Mouse (Mus musculus) MEL (cell line): ENCODE results near the gene Btbd16. TPM values are rescaled to one million over a fixed set of nuclear protein-coding genes. Genes with fewer than 3 reads are reported as not detected.

ENCODE experiments used
- DNase-seq: peaks from one replicate; pipeline ENCODE4 v3.0.0; 2011; ENCODE audit warnings: low read depth, low spot score
- H3K27ac ChIP-seq: 2 replicates; pipeline ENCODE4 v1.5.1; 2012; ENCODE audit warnings: low read depth, mild to moderate bottlenecking, control low read depth, low read length, moderate library complexity; ENCODE audit not compliant: control insufficient read depth
- H3K27me3 ChIP-seq, 2 experiments: fragments of 150-350 bp in 1 of 2; sonication (generic) in 1 of 2; 2 replicates each; pipeline ENCODE4 v1.6.1; 2012; ENCODE audit warnings: low read length in 2 of 2, mild to moderate bottlenecking in 2 of 2, improper control_type of control experiment in 1 of 2, moderate library complexity in 1 of 2; ENCODE audit not compliant: insufficient read depth in 2 of 2, control insufficient read depth in 1 of 2
- H3K36me3 ChIP-seq, 2 experiments: 2 replicates each; pipeline ENCODE4 v1.6.1; 2012 to 2014; ENCODE audit warnings: low read length in 2 of 2, improper control_type of control experiment in 1 of 2, inconsistent platforms in 1 of 2, mild to moderate bottlenecking in 1 of 2; ENCODE audit not compliant: insufficient read depth in 2 of 2, control insufficient read depth in 1 of 2
- H3K4me1 ChIP-seq, 2 experiments: fragments of 150-350 bp in 1 of 2; sonication (generic) in 1 of 2; 2 replicates each; pipeline ENCODE4 v1.6.1; 2012; ENCODE audit warnings: low read length in 2 of 2, improper control_type of control experiment in 1 of 2, mild to moderate bottlenecking in 1 of 2; ENCODE audit not compliant: insufficient read depth in 2 of 2, control insufficient read depth in 1 of 2
- H3K4me3 ChIP-seq, 2 experiments: fragments of 150-350 bp in 1 of 2; sonication (generic) in 1 of 2; 2 replicates each; pipeline ENCODE4 v1.5.1; 2012; ENCODE audit warnings: low read depth in 2 of 2, low read length in 2 of 2, mild to moderate bottlenecking in 2 of 2, moderate library complexity in 2 of 2, control low read depth in 1 of 2, improper control_type of control experiment in 1 of 2; ENCODE audit not compliant: control insufficient read depth in 1 of 2, insufficient read depth in 1 of 2
- H3K79me2 ChIP-seq: 2 replicates; pipeline ENCODE4 v1.6.1; 2012; ENCODE audit warnings: mild to moderate bottlenecking, low read length, moderate library complexity; ENCODE audit not compliant: control insufficient read depth, poor library complexity, insufficient read depth
- H3K9ac ChIP-seq: 2 replicates; pipeline ENCODE4 v1.6.1; 2012; ENCODE audit warnings: low read depth, mild to moderate bottlenecking, control low read depth, low read length, moderate library complexity; ENCODE audit not compliant: control insufficient read depth, poor library complexity, severe bottlenecking
- H3K9me3 ChIP-seq: fragments of 150-350 bp; sonication (generic); replicated peaks from 2 replicates; pipeline ENCODE4 v1.6.1; 2012; ENCODE audit warnings: mild to moderate bottlenecking, low read length, improper control_type of control experiment, moderate library complexity; ENCODE audit not compliant: insufficient read depth
- BHLHE40 ChIP-seq: IDR thresholded peaks from 2 replicates; pipeline ENCODE4 v1.6.1; 2012; ENCODE audit warnings: low read depth, mild to moderate bottlenecking, inconsistent platforms, low read length, improper control_type of control experiment, borderline replicate concordance
- CHD1 ChIP-seq: IDR thresholded peaks from 2 replicates; pipeline ENCODE4 v1.6.1; 2012; ENCODE audit warnings: low read depth, mild to moderate bottlenecking, inconsistent platforms, low read length, improper control_type of control experiment
- CHD2 ChIP-seq: IDR thresholded peaks from 2 replicates; pipeline ENCODE4 v1.6.1; 2011; ENCODE audit warnings: low read length, improper control_type of control experiment
- CTCF ChIP-seq, 3 experiments: IDR thresholded peaks in 2 of 3; conservative IDR thresholded peaks in 1 of 3; 2 replicates each; pipeline ENCODE4 v1.5.1; 2011 to 2012; ENCODE audit warnings: low read length in 3 of 3, low read depth in 2 of 3, mild to moderate bottlenecking in 2 of 3, improper control_type of control experiment in 1 of 3, inconsistent platforms in 1 of 3, mixed read lengths in 1 of 3, moderate library complexity in 1 of 3; ENCODE audit not compliant: control insufficient read depth in 1 of 3, insufficient read depth in 1 of 3, poor library complexity in 1 of 3, severe bottlenecking in 1 of 3
- ELF1 ChIP-seq: IDR thresholded peaks from 2 replicates; pipeline ENCODE4 v1.6.1; 2014; ENCODE audit warnings: low read depth, mild to moderate bottlenecking, inconsistent platforms, low read length, improper control_type of control experiment, moderate library complexity
- GABPA ChIP-seq: IDR thresholded peaks from 2 replicates; pipeline ENCODE4 v1.6.1; 2012; ENCODE audit warnings: low read depth, mild to moderate bottlenecking, inconsistent platforms, low read length, improper control_type of control experiment, moderate library complexity
- HCFC1 ChIP-seq: IDR thresholded peaks from 2 replicates; pipeline ENCODE4 v1.6.1; 2012; ENCODE audit warnings: low read depth, mild to moderate bottlenecking, inconsistent platforms, low read length, improper control_type of control experiment, moderate library complexity
- JUND ChIP-seq: IDR thresholded peaks from 2 replicates; pipeline ENCODE4 v1.6.1; 2011; ENCODE audit warnings: low read depth, mild to moderate bottlenecking, improper control_type of control experiment, low read length
- KAT2A ChIP-seq: conservative IDR thresholded peaks from 2 replicates; pipeline ENCODE4 v1.6.1; 2012; ENCODE audit warnings: low read depth, low read length, improper control_type of control experiment, inconsistent platforms
- MAFK ChIP-seq: IDR thresholded peaks from 2 replicates; pipeline ENCODE4 v1.6.1; 2011; ENCODE audit warnings: low read depth, mild to moderate bottlenecking, low read length, improper control_type of control experiment, borderline replicate concordance
- MAX ChIP-seq: IDR thresholded peaks from 2 replicates; pipeline ENCODE4 v1.6.1; 2011; ENCODE audit warnings: low read length, improper control_type of control experiment
- MAZ ChIP-seq: IDR thresholded peaks from 2 replicates; pipeline ENCODE4 v1.6.1; 2012; ENCODE audit warnings: low read depth, mild to moderate bottlenecking, inconsistent platforms, low read length, improper control_type of control experiment
- MEF2A ChIP-seq: IDR thresholded peaks from 2 replicates; pipeline ENCODE4 v1.6.1; 2014; ENCODE audit warnings: low read depth, mild to moderate bottlenecking, inconsistent platforms, low read length, improper control_type of control experiment; ENCODE audit not compliant: poor library complexity, insufficient replicate concordance, severe bottlenecking; ENCODE audit errors: extremely low read depth
- MXI1 ChIP-seq: IDR thresholded peaks from 2 replicates; pipeline ENCODE4 v1.6.1; 2011; ENCODE audit warnings: mild to moderate bottlenecking, low read depth, low read length, improper control_type of control experiment
- MYB ChIP-seq: IDR thresholded peaks from 2 replicates; pipeline ENCODE4 v1.6.1; 2011; ENCODE audit warnings: mild to moderate bottlenecking, low read depth, low read length, improper control_type of control experiment
- MYC ChIP-seq: IDR thresholded peaks from 2 replicates; pipeline ENCODE4 v1.6.1; 2011; ENCODE audit warnings: low read depth, mild to moderate bottlenecking, low read length, improper control_type of control experiment, moderate library complexity
- NELFE ChIP-seq: IDR thresholded peaks from 2 replicates; pipeline ENCODE4 v1.6.1; 2011; ENCODE audit warnings: low read depth, low read length, improper control_type of control experiment
- POLR2A ChIP-seq, 2 experiments: IDR thresholded peaks; 2 replicates each; pipeline ENCODE4 v1.6.1; 2011 to 2012; ENCODE audit warnings: low read length in 2 of 2, mild to moderate bottlenecking in 2 of 2, control low read depth in 1 of 2, improper control_type of control experiment in 1 of 2, low read depth in 1 of 2, moderate library complexity in 1 of 2; ENCODE audit not compliant: control insufficient read depth in 1 of 2, insufficient read depth in 1 of 2, poor library complexity in 1 of 2
- POLR2AphosphoS5 ChIP-seq: IDR thresholded peaks from 2 replicates; pipeline ENCODE4 v1.6.1; 2012; ENCODE audit warnings: low read depth, borderline replicate concordance, mild to moderate bottlenecking, inconsistent platforms, low read length, moderate library complexity, mixed read lengths
- RAD21 ChIP-seq: IDR thresholded peaks from 2 replicates; pipeline ENCODE4 v1.6.1; 2011; ENCODE audit warnings: mild to moderate bottlenecking, low read depth, low read length, improper control_type of control experiment
- RCOR1 ChIP-seq: IDR thresholded peaks from 2 replicates; pipeline ENCODE4 v1.6.1; 2012; ENCODE audit warnings: low read depth, mild to moderate bottlenecking, inconsistent platforms, low read length, improper control_type of control experiment
- SIN3A ChIP-seq: IDR thresholded peaks from 2 replicates; pipeline ENCODE4 v1.6.1; 2012; ENCODE audit warnings: low read length, improper control_type of control experiment, inconsistent platforms
- TAL1 ChIP-seq: IDR thresholded peaks from 2 replicates; pipeline ENCODE4 v1.6.1; 2012; ENCODE audit warnings: mild to moderate bottlenecking, inconsistent platforms, low read length, moderate library complexity, mixed read lengths
- TBP ChIP-seq: IDR thresholded peaks from 2 replicates; pipeline ENCODE4 v1.8.0; 2011; ENCODE audit warnings: low read depth, low read length, improper control_type of control experiment
- UBTF ChIP-seq: IDR thresholded peaks from 2 replicates; pipeline ENCODE4 v1.6.1; 2012; ENCODE audit warnings: low read depth, mild to moderate bottlenecking, inconsistent platforms, low read length, improper control_type of control experiment, moderate library complexity, borderline replicate concordance; ENCODE audit not compliant: insufficient read depth
- USF1 ChIP-seq: IDR thresholded peaks from 2 replicates; pipeline ENCODE4 v1.6.1; 2014; ENCODE audit warnings: low read depth, mild to moderate bottlenecking, inconsistent platforms, low read length, improper control_type of control experiment, moderate library complexity
- USF2 ChIP-seq, 2 experiments: IDR thresholded peaks; 2 replicates each; pipeline ENCODE4 v1.6.1; 2011 to 2012; ENCODE audit warnings: improper control_type of control experiment in 2 of 2, low read length in 2 of 2, borderline replicate concordance in 1 of 2, inconsistent platforms in 1 of 2, low read depth in 1 of 2, mild to moderate bottlenecking in 1 of 2; ENCODE audit not compliant: insufficient read depth in 1 of 2
- ZMIZ1 ChIP-seq: IDR thresholded peaks from 2 replicates; pipeline ENCODE4 v1.6.1; 2012; ENCODE audit warnings: low read depth, mild to moderate bottlenecking, inconsistent platforms, low read length, improper control_type of control experiment, moderate library complexity
- polyA plus RNA-seq, 2 experiments: library from polyadenylated mRNA; stranded (reverse) in 1 of 2; unstranded in 1 of 2; fragments of >175 nt in 1 of 2; fragments of >200 nt in 1 of 2; gene quantifications; 2 replicates each; pipeline versions ENCODE4 v1.2.1 to v1.2.4; 2012; ENCODE audit warnings: low replicate concordance in 2 of 2, low read depth in 1 of 2; ENCODE audit not compliant: insufficient read length in 2 of 2, insufficient read depth in 1 of 2, missing spikeins in 1 of 2
- total RNA-seq: library from RNA; depleted of rRNA; stranded (reverse); fragments of 300-350 nt; gene quantifications from 2 replicates; pipeline ENCODE4 v1.2.3, GENCODE M21; 2012

The Btbd16 gene
- total and polyA plus RNA-seq, 3 experiments = 0.71 to 0.89 TPM; not detected in 1

DNA sequence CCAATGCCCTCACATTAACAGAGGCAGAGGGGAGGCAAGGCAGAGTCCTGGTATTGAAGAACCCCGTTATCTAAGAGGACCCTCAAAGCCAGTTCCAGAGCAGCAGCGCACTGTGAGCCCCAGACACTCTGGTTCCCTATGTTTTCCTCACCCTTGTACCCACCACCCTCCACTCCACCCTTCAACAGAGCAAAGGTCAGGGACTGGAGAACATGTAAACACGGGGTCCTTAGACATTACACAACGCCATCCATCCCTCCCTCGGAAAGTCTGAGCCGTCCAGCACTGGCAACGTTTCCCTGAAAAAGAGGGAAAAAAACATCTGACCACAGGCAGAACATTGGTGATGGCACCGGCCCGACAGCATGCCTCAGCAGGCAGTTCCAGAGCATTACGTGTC, 25.5 kb downstream of the Btbd16 start:
- H3K9ac ChIP-seq = no peak overlapping the region
- H3K9me3 ChIP-seq = no peaks in the 10 kb centered on the region
- no peaks in the 10 kb centered on the region for H3K36me3 ChIP-seq
- no peak overlapping the region for H3K27ac ChIP-seq
- no peaks in the 10 kb centered on the region for H3K27me3 ChIP-seq
- H3K4me1 ChIP-seq = no peaks in the 10 kb centered on the region
- no peak for DNase-seq
- TF ChIP-seq TBP = no peak
- no peak for TF ChIP-seq CTCF (IDR thresholded peaks at IDR 0.05 in 2 of 3, conservative IDR thresholded peaks at IDR 0.05 in 1 of 3; ENCODE audit: control insufficient read depth in 1 of 3, insufficient read depth in 1 of 3, low read depth in 2 of 3, low read length in 3 of 3, poor library complexity in 1 of 3, severe bottlenecking in 1 of 3)
- no peak for TF ChIP-seq RAD21
- TF ChIP-seq GABPA = no peak
- TF ChIP-seq HCFC1 = no peak
- TF ChIP-seq KAT2A = no peak
- no peak for TF ChIP-seq MAFK
- no peak for TF ChIP-seq RCOR1
- no peak for TF ChIP-seq CHD1
- no peak for TF ChIP-seq NELFE
- TF ChIP-seq POLR2AphosphoS5 = no peak
- TF ChIP-seq TAL1 = no peak
- no peak for TF ChIP-seq UBTF
- TF ChIP-seq POLR2A (IDR thresholded peaks at IDR 0.05; ENCODE audit: control insufficient read depth in 1 of 2, insufficient read depth in 1 of 2, low read depth in 1 of 2, low read length in 2 of 2, poor library complexity in 1 of 2) = no peak
- TF ChIP-seq MAX = no peak
- TF ChIP-seq MAZ = no peak
- no peak for TF ChIP-seq JUND
- no peak for TF ChIP-seq USF2 (IDR thresholded peaks at IDR 0.05; ENCODE audit: borderline replicate concordance in 1 of 2, insufficient read depth in 1 of 2, low read depth in 1 of 2, low read length in 2 of 2)
- no peak for TF ChIP-seq ZMIZ1
- no peak overlapping the region for H3K4me3 ChIP-seq
- no peaks in the 10 kb centered on the region for H3K79me2 ChIP-seq

DNA sequence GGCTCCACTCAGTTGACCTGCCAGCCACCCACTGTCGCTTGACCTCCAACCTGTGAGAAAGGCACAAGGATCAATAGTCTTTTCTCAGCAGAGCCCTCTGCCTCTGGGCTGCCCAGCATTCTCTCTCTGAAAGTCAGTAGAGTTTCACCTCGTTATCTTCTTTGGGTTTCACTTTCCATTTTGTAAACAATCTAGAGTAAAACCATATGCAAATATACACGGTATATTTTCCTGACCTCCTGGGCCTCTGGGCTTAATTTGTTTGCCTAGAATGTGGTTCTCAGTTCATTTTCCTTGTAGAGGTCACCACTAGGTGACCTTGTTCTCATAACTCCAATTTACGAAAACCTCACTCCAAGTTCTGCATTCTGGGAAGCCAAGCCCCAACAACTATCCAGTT, 26.8 kb downstream of the Btbd16 start:
- H3K4me3 ChIP-seq = peak overlapping the region in 1 of 2 experiments; percentile 16; a peak in 1 of 4 replicates

More for the DNA sequence above, 26.8 kb downstream of the Btbd16 start:
- no peak for DNase-seq
- H3K36me3 ChIP-seq = no peaks in the 10 kb centered on the region
- H3K27ac ChIP-seq = no peak overlapping the region
- no peak overlapping the region for H3K9ac ChIP-seq
- H3K79me2 ChIP-seq = no peaks in the 10 kb centered on the region
- H3K9me3 ChIP-seq = no peaks in the 10 kb centered on the region
- TF ChIP-seq MAZ = no peak
- TF ChIP-seq SIN3A = no peak
- no peak for TF ChIP-seq MYC
- TF ChIP-seq USF1 = no peak
- no peak for TF ChIP-seq CHD2
- TF ChIP-seq CHD1 = no peak
- no peak for TF ChIP-seq BHLHE40
- TF ChIP-seq MAFK = no peak
- TF ChIP-seq CTCF (IDR thresholded peaks at IDR 0.05 in 2 of 3, conservative IDR thresholded peaks at IDR 0.05 in 1 of 3; ENCODE audit: control insufficient read depth in 1 of 3, insufficient read depth in 1 of 3, low read depth in 2 of 3, low read length in 3 of 3, poor library complexity in 1 of 3, severe bottlenecking in 1 of 3) = no peak
- no peak for TF ChIP-seq MXI1
- TF ChIP-seq MYB = no peak
- TF ChIP-seq ZMIZ1 = no peak
- no peak for TF ChIP-seq KAT2A
- TF ChIP-seq UBTF = no peak
- no peak for TF ChIP-seq MEF2A
- no peak for TF ChIP-seq USF2 (IDR thresholded peaks at IDR 0.05; ENCODE audit: borderline replicate concordance in 1 of 2, insufficient read depth in 1 of 2, low read depth in 1 of 2, low read length in 2 of 2)
- no peak for TF ChIP-seq ELF1
- no peaks in the 10 kb centered on the region for H3K4me1 ChIP-seq
- H3K27me3 ChIP-seq = no peaks in the 10 kb centered on the region
